Mouse (Mus musculus): ENCODE data around the gene Mybl2.

GRCm38 (mm10) chr2:163094909-163095308 is 40.4 kb downstream of the Mybl2 start:
- TF ChIP-seq POLR2A (IDR thresholded peaks at IDR 0.05; ENCODE audit: borderline replicate concordance, low read depth, low read length) (no peak), CTCF (IDR thresholded peaks at IDR 0.05; ENCODE audit: low read depth, low read length) (no peak)

All from bone marrow macrophage, adult 2 months (primary cell).